Mouse (Mus musculus) ZHBTc4 (cell line): Measurements from ENCODE around the gene Nudt2.
"Not testable (repeated sequence)": the region's sequence is repeated elsewhere in the genome, so short reads cannot be mapped to it uniquely, and the experiment has no call there.

Experiments
- DNase-seq: peaks from one replicate; pipeline ENCODE4 v3.0.0-alpha.2; 2011; ENCODE audit warnings: low read depth, low spot score

The Nudt2 gene

GRCm38 (mm10) chr4:41464345-41465286 lies at the start of gene Nudt2, which contains the start of gene Kif24:
Gene Nudt2 (plus strand): TSS chr4:41465151.
Gene Kif24 (minus strand): TSS chr4:41464887.
- DNase-seq: peak; percentile 100

GRCm38 (mm10) chr4:41416966-41417365 lies 48.0 kb upstream of the Nudt2 start:
- no peak for DNase-seq

GRCm38 (mm10) chr4:41438931-41439330 lies 26.0 kb upstream of the Nudt2 start:
- DNase-seq: no peak

GRCm38 (mm10) chr4:41442790-41443302 lies 22.1 kb upstream of the Nudt2 start:
- DNase-seq: no peak

GRCm38 (mm10) chr4:41447595-41447994 lies 17.4 kb upstream of the Nudt2 start:
- DNase-seq: no peak

GRCm38 (mm10) chr4:41460690-41461089 lies 4.3 kb upstream of the Nudt2 start:
- no peak for DNase-seq

GRCm38 (mm10) chr4:41463051-41463738 lies 1.8 kb upstream of the Nudt2 start:
- not testable (repeated sequence) for DNase-seq

- DNase-seq: no peak
Measured at GRCm38 (mm10) chr4:41465287-41465665, 325 bp downstream of the Nudt2 start.

- peak; percentile 65 for DNase-seq
Measured at GRCm38 (mm10) chr4:41468396-41469080, 3.6 kb downstream of the Nudt2 start.

- no peak for DNase-seq
Measured at GRCm38 (mm10) chr4:41469199-41469598, 4.2 kb downstream of the Nudt2 start.

GRCm38 (mm10) chr4:41470051-41470683 lies 5.2 kb downstream of the Nudt2 start:
- DNase-seq: no peak

GRCm38 (mm10) chr4:41470684-41471383 lies 5.9 kb downstream of the Nudt2 start:
- no peak for DNase-seq

GRCm38 (mm10) chr4:41471384-41471689 lies 6.4 kb downstream of the Nudt2 start:
- DNase-seq: no peak

GRCm38 (mm10) chr4:41477648-41478160 lies 12.8 kb downstream of the Nudt2 start:
- DNase-seq: no peak

- no peak for DNase-seq
Measured at GRCm38 (mm10) chr4:41478751-41479455, 14.0 kb downstream of the Nudt2 start.

- DNase-seq: no peak
Measured at GRCm38 (mm10) chr4:41479456-41479804, 14.5 kb downstream of the Nudt2 start.

GRCm38 (mm10) chr4:41480254-41480653 lies 15.3 kb downstream of the Nudt2 start:
- DNase-seq: no peak

GRCm38 (mm10) chr4:41481601-41482017 lies 16.7 kb downstream of the Nudt2 start:
- no peak for DNase-seq

- DNase-seq: peak; percentile 28
Measured at GRCm38 (mm10) chr4:41492951-41493350, 28.0 kb downstream of the Nudt2 start.

- no peak for DNase-seq
Measured at GRCm38 (mm10) chr4:41493464-41494116, 28.6 kb downstream of the Nudt2 start.
